Mouse (Mus musculus): Measurements from ENCODE around the gene Bin2.

- TF ChIP-seq POLR2A (IDR thresholded peaks at IDR 0.05; ENCODE audit: low read depth, low read length) (no peak), CTCF (IDR thresholded peaks at IDR 0.05; ENCODE audit: extremely low read depth, insufficient read depth, insufficient read length, insufficient replicate concordance) (no peak)
These were observed 16.5 kb upstream of the Bin2 start for GRCm38 (mm10) chr15:100685849-100686248.
